Mouse (Mus musculus) myocyte (in vitro differentiated cells): ENCODE results near the gene Adamts2. TPM values are rescaled to one million over a fixed set of nuclear protein-coding genes. Genes with fewer than 3 reads are reported as not detected.

Source experiments
- H3K27me3 ChIP-seq: one replicate; pipeline ENCODE4 v1.6.1; 2011; ENCODE audit not compliant: control insufficient read depth, insufficient read depth, insufficient read length
- H3K36me3 ChIP-seq: one replicate; pipeline ENCODE4 v1.6.1; 2011; ENCODE audit not compliant: control insufficient read depth, insufficient read depth
- H3K4me2 ChIP-seq: one replicate; pipeline ENCODE4 v1.6.1; 2011; ENCODE audit warnings: low read depth, control low read depth
- H3K4me3 ChIP-seq: one replicate; pipeline ENCODE4 v1.5.1; 2011; ENCODE audit warnings: mild to moderate bottlenecking, control low read depth, moderate library complexity
- H3K79me2 ChIP-seq: one replicate; pipeline ENCODE4 v1.6.1; 2011; ENCODE audit not compliant: control insufficient read depth, insufficient read depth
- H3ac ChIP-seq: one replicate; pipeline ENCODE4 v1.6.1; 2011; ENCODE audit not compliant: control insufficient read depth, insufficient read length
- CEBPB ChIP-seq: IDR thresholded peaks from 2 replicates; pipeline ENCODE4 v1.6.1; 2011; ENCODE audit warnings: mild to moderate bottlenecking, moderate library complexity; ENCODE audit not compliant: poor library complexity, insufficient read depth, severe bottlenecking
- E2F4 ChIP-seq: IDR thresholded peaks from one replicate; pipeline ENCODE4 v1.6.1; 2011; ENCODE audit warnings: mild to moderate bottlenecking, control low read depth, moderate library complexity; ENCODE audit not compliant: insufficient read depth
- MAX ChIP-seq: IDR thresholded peaks from one replicate; pipeline ENCODE4 v1.6.1; 2011; ENCODE audit warnings: low read depth, mild to moderate bottlenecking, control low read depth
- MYOD1 ChIP-seq, 3 experiments: IDR thresholded peaks; one replicate each; pipeline ENCODE4 v1.6.1; 2011; ENCODE audit warnings: control low read depth in 2 of 3, low read depth in 2 of 3, mild to moderate bottlenecking in 2 of 3, moderate library complexity in 1 of 3; ENCODE audit not compliant: insufficient read length in 2 of 3, control insufficient read depth in 1 of 3
- MYOG ChIP-seq, 3 experiments: IDR thresholded peaks; one replicate each; pipeline ENCODE4 v1.6.1; 2011; ENCODE audit warnings: control low read depth in 2 of 3, low read depth in 2 of 3, mild to moderate bottlenecking in 2 of 3; ENCODE audit not compliant: insufficient read length in 2 of 3, control insufficient read depth in 1 of 3, insufficient read depth in 1 of 3
- POLR2A ChIP-seq: IDR thresholded peaks from one replicate; pipeline ENCODE4 v1.6.1; 2011; ENCODE audit warnings: low read depth, mild to moderate bottlenecking, control low read depth, moderate library complexity; ENCODE audit not compliant: insufficient read length
- POLR2AphosphoS2 ChIP-seq: IDR thresholded peaks from one replicate; pipeline ENCODE4 v1.6.1; 2011; ENCODE audit warnings: low read depth, control low read depth; ENCODE audit not compliant: insufficient read length
- REST ChIP-seq: IDR thresholded peaks from one replicate; pipeline ENCODE4 v1.6.1; 2011; ENCODE audit warnings: mild to moderate bottlenecking, control low read depth, moderate library complexity; ENCODE audit not compliant: insufficient read depth, insufficient read length
- SRF ChIP-seq: IDR thresholded peaks from one replicate; pipeline ENCODE4 v1.6.1; 2011; ENCODE audit warnings: low read depth; ENCODE audit not compliant: control insufficient read depth, insufficient read length
- TCF12 ChIP-seq: IDR thresholded peaks from one replicate; pipeline ENCODE4 v1.6.1; 2011; ENCODE audit warnings: mild to moderate bottlenecking, control low read depth; ENCODE audit not compliant: poor library complexity, insufficient read depth, severe bottlenecking
- TCF3 ChIP-seq: IDR thresholded peaks from one replicate; pipeline ENCODE4 v1.6.1; 2011; ENCODE audit warnings: low read depth, control low read depth; ENCODE audit not compliant: insufficient read length
- USF1 ChIP-seq: IDR thresholded peaks from one replicate; pipeline ENCODE4 v1.6.1; 2011; ENCODE audit warnings: low read depth, mild to moderate bottlenecking, control low read depth, moderate library complexity
- polyA plus RNA-seq: library from polyadenylated mRNA; unstranded; fragments of >200 nt; fragmentation: generic; extraction: Trizol; gene quantifications from one replicate; pipeline ENCODE4 v1.2.1, GENCODE M21; 2012; ENCODE audit warnings: missing spikeins

Gene Adamts2
- polyA plus RNA-seq, 1 experiment = 24.9 TPM

GRCm38 (mm10) chr11:50699971-50700370, 98.1 kb downstream of the Adamts2 start:
- H3K4me2 ChIP-seq = no peak overlapping the region
- H3K4me3 ChIP-seq = no peak overlapping the region

GRCm38 (mm10) chr11:50700496-50700895, 98.6 kb downstream of the Adamts2 start:
- Histone ChIP-seq H3K4me2 (no peak overlapping the region), H3K27me3 (no peaks in the 10 kb centered on the region), H3K79me2 (no peaks in the 10 kb centered on the region), H3ac (no peak overlapping the region), H3K36me3 (no peaks in the 10 kb centered on the region), H3K4me3 (no peak overlapping the region)
- TF ChIP-seq REST (no peak), POLR2AphosphoS2 (no peak), USF1 (no peak), CEBPB (no peak), TCF12 (no peak), SRF (no peak), TCF3 (no peak), MYOG (IDR thresholded peaks at IDR 0.05; ENCODE audit: control insufficient read depth in 1 of 3, insufficient read depth in 1 of 3, insufficient read length in 2 of 3, low read depth in 2 of 3) (no peak), E2F4 (no peak), MYOD1 (IDR thresholded peaks at IDR 0.05; ENCODE audit: control insufficient read depth in 1 of 3, insufficient read length in 2 of 3, low read depth in 2 of 3) (no peak), MAX (no peak), POLR2A (no peak)

More at GRCm38 (mm10) chr11:50699971-50700370, 98.1 kb downstream of the Adamts2 start:
- Histone ChIP-seq H3K79me2 (no peaks in the 10 kb centered on the region), H3ac (no peak overlapping the region), H3K36me3 (no peaks in the 10 kb centered on the region), H3K27me3 (no peaks in the 10 kb centered on the region)
- TF ChIP-seq MYOG (IDR thresholded peaks at IDR 0.05; ENCODE audit: control insufficient read depth in 1 of 3, insufficient read depth in 1 of 3, insufficient read length in 2 of 3, low read depth in 2 of 3) = no peak
- TF ChIP-seq USF1 = peak; percentile 12

- H3K4me3 ChIP-seq = no peak overlapping the region
- H3K4me2 ChIP-seq = no peak overlapping the region
- no peaks in the 10 kb centered on the region for H3K27me3 ChIP-seq
- H3K79me2 ChIP-seq = no peaks in the 10 kb centered on the region
- H3ac ChIP-seq = no peak overlapping the region
- TF ChIP-seq USF1 (no peak), POLR2AphosphoS2 (no peak), MYOG (IDR thresholded peaks at IDR 0.05; ENCODE audit: control insufficient read depth in 1 of 3, insufficient read depth in 1 of 3, insufficient read length in 2 of 3, low read depth in 2 of 3) (no peak), MAX (no peak), E2F4 (no peak), POLR2A (no peak), TCF3 (no peak), SRF (no peak), CEBPB (no peak), REST (no peak), TCF12 (no peak), MYOD1 (IDR thresholded peaks at IDR 0.05; ENCODE audit: control insufficient read depth in 1 of 3, insufficient read length in 2 of 3, low read depth in 2 of 3) (no peak)
- H3K36me3 ChIP-seq = no peaks in the 10 kb centered on the region
Observed at GRCm38 (mm10) chr11:50703397-50703796, 101.5 kb downstream of the Adamts2 start.

- no peak for TF ChIP-seq POLR2AphosphoS2
- TF ChIP-seq MYOD1 (IDR thresholded peaks at IDR 0.05; ENCODE audit: control insufficient read depth in 1 of 3, insufficient read length in 2 of 3, low read depth in 2 of 3) = no peak
- no peak for TF ChIP-seq TCF3
- no peak for TF ChIP-seq MYOG (IDR thresholded peaks at IDR 0.05; ENCODE audit: control insufficient read depth in 1 of 3, insufficient read depth in 1 of 3, insufficient read length in 2 of 3, low read depth in 2 of 3)
- TF ChIP-seq CEBPB = no peak
- no peak for TF ChIP-seq USF1
- TF ChIP-seq E2F4 = no peak
- Histone ChIP-seq H3ac (no peak overlapping the region), H3K4me2 (no peak overlapping the region), H3K27me3 (no peaks in the 10 kb centered on the region), H3K4me3 (no peak overlapping the region), H3K36me3 (no peaks in the 10 kb centered on the region), H3K79me2 (no peaks in the 10 kb centered on the region)
Observed at GRCm38 (mm10) chr11:50704511-50704910, 102.6 kb downstream of the Adamts2 start.

- H3K27me3 ChIP-seq = no peaks in the 10 kb centered on the region
- H3K79me2 ChIP-seq = no peaks in the 10 kb centered on the region
- no peaks in the 10 kb centered on the region for H3K36me3 ChIP-seq
- H3K4me3 ChIP-seq = no peak overlapping the region
- no peak overlapping the region for H3ac ChIP-seq
- no peak for TF ChIP-seq E2F4
- peak; percentile 96 for TF ChIP-seq CEBPB
- TF ChIP-seq TCF12 = peak; percentile 64
- TF ChIP-seq SRF = no peak
- TF ChIP-seq MAX = peak; percentile 76
- peak; percentile 43 to 95 (median 83) for TF ChIP-seq MYOD1 (IDR thresholded peaks at IDR 0.05; ENCODE audit: control insufficient read depth in 1 of 3, insufficient read length in 2 of 3, low read depth in 2 of 3)
- TF ChIP-seq TCF3 = peak; percentile 11
- peak; percentile 71 to 95 (median 92) for TF ChIP-seq MYOG (IDR thresholded peaks at IDR 0.05; ENCODE audit: control insufficient read depth in 1 of 3, insufficient read depth in 1 of 3, insufficient read length in 2 of 3, low read depth in 2 of 3)
- no peak for TF ChIP-seq REST
- TF ChIP-seq USF1 = no peak
- peak; percentile 22 for TF ChIP-seq POLR2A
- TF ChIP-seq POLR2AphosphoS2 = peak; percentile 34
- H3K4me2 ChIP-seq = peak overlapping the region; percentile 24
Observed at GRCm38 (mm10) chr11:50707259-50707658, 105.4 kb downstream of the Adamts2 start.
